Mouse (Mus musculus): ENCODE measurements at regions not wholly inside any gene's neighbourhood (a gene's known extent, or its start where the extent isn't known, plus 50 kb on each side); places are given as distances from the start of the nearest gene placed in this dataset.
"Not testable (repeated sequence)": the region's sequence is repeated elsewhere in the genome, so short reads cannot be mapped to it uniquely, and the experiment has no call there.

GRCm38 (mm10) chr16:58137728-58138279 lies 270.4 kb upstream of the Dcbld2 start:
- no peak for DNase-seq (ENCODE audit: low spot score in 2 of 2)

GRCm38 (mm10) chr16:58146479-58146878 lies 261.8 kb upstream of the Dcbld2 start:
- DNase-seq (ENCODE audit: low spot score in 2 of 2): no peak

GRCm38 (mm10) chr16:58155538-58155937 lies 252.7 kb upstream of the Dcbld2 start:
- no peak for DNase-seq (ENCODE audit: low spot score in 2 of 2)

GRCm38 (mm10) chr16:58178744-58179401 lies 229.4 kb upstream of the Dcbld2 start:
- no peak for DNase-seq (ENCODE audit: low spot score in 2 of 2)

GRCm38 (mm10) chr16:58179981-58180380 lies 228.3 kb upstream of the Dcbld2 start:
- DNase-seq (ENCODE audit: low spot score in 2 of 2): not testable (repeated sequence)

- DNase-seq (ENCODE audit: low spot score in 2 of 2): no peak
Observed at GRCm38 (mm10) chr16:58194619-58195497, 213.4 kb upstream of the Dcbld2 start.

- no peak for DNase-seq (ENCODE audit: low spot score in 2 of 2)
Observed at GRCm38 (mm10) chr16:58211872-58212271, 196.4 kb upstream of the Dcbld2 start.

GRCm38 (mm10) chr16:58234686-58235085 lies 173.6 kb upstream of the Dcbld2 start:
- no peak for DNase-seq (ENCODE audit: low spot score in 2 of 2)

- DNase-seq (ENCODE audit: low spot score in 2 of 2): no peak
Observed at GRCm38 (mm10) chr16:58236857-58237256, 171.4 kb upstream of the Dcbld2 start.

GRCm38 (mm10) chr16:58276281-58276680 lies 132.0 kb upstream of the Dcbld2 start:
- no peak for DNase-seq (ENCODE audit: low spot score in 2 of 2)

GRCm38 (mm10) chr16:58281474-58281873 lies 126.8 kb upstream of the Dcbld2 start:
- DNase-seq (ENCODE audit: low spot score in 2 of 2): peak in 1 of 2 experiments; percentile 11

- no peak for DNase-seq (ENCODE audit: low spot score in 2 of 2)
Observed at GRCm38 (mm10) chr16:58294457-58294856, 113.8 kb upstream of the Dcbld2 start.

- DNase-seq (ENCODE audit: low spot score in 2 of 2): no peak
Observed at GRCm38 (mm10) chr16:58295128-58295527, 113.1 kb upstream of the Dcbld2 start.

GRCm38 (mm10) chr16:58299495-58299894 lies 108.7 kb upstream of the Dcbld2 start:
- peak; percentile 12 to 49 for DNase-seq (ENCODE audit: low spot score in 2 of 2)

- no peak for DNase-seq (ENCODE audit: low spot score in 2 of 2)
Observed at GRCm38 (mm10) chr16:58300098-58300497, 108.1 kb upstream of the Dcbld2 start.

GRCm38 (mm10) chr16:58303555-58303954 lies 104.7 kb upstream of the Dcbld2 start:
- DNase-seq (ENCODE audit: low spot score in 2 of 2): no peak

GRCm38 (mm10) chr16:58316889-58317455 lies 91.3 kb upstream of the Dcbld2 start:
- no peak for DNase-seq (ENCODE audit: low spot score in 2 of 2)

GRCm38 (mm10) chr16:58331087-58331486 lies 77.2 kb upstream of the Dcbld2 start:
- DNase-seq (ENCODE audit: low spot score in 2 of 2): no peak

GRCm38 (mm10) chr16:58343921-58344320 lies 64.3 kb upstream of the Dcbld2 start:
- no peak for DNase-seq (ENCODE audit: low spot score in 2 of 2)

- no peak for DNase-seq (ENCODE audit: low spot score in 2 of 2)
Observed at GRCm38 (mm10) chr16:58349354-58349753, 58.9 kb upstream of the Dcbld2 start.

- DNase-seq (ENCODE audit: low spot score in 2 of 2): no peak
Observed at GRCm38 (mm10) chr16:58349802-58350201, 58.4 kb upstream of the Dcbld2 start.

- no peak for DNase-seq (ENCODE audit: low spot score in 2 of 2)
Observed at GRCm38 (mm10) chr16:58352156-58352555, 56.1 kb upstream of the Dcbld2 start.

All from layer of hippocampus, adult 8-10 months (tissue).